Mouse (Mus musculus): ENCODE measurements at regions not wholly inside any gene's neighbourhood (a gene's known extent, or its start where the extent isn't known, plus 50 kb on each side); places are given as distances from the start of the nearest gene placed in this dataset.

DNA sequence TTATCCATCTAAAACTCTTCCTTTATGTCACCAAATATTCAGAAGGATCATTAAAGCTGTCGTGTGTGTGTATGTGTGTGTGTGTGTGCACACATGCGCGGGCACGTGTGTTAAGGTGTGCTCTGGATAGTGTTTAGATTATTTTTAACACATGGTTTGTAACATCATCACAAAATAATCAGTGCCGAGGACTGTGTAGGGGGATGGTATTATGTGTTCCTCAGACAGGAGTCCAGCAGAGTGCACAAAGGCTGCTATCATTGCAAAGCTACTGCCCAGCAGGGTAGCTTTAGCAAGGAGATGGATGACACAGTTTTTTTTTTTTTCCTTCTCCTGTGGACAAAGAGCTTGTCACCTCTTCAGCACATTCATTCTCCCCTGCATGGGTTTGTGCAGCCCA lies 224.9 kb upstream of the Gnpda2 start:
- no peak for TF ChIP-seq CTCF (IDR thresholded peaks at IDR 0.05; ENCODE audit: low read depth)
- Histone ChIP-seq H3K9ac (no peak overlapping the region), H3K4me3 (ENCODE audit: low read depth, low read length) (no peak overlapping the region), H3K27ac (ENCODE audit: low read depth) (no peak overlapping the region), H3K27me3 (ENCODE audit: insufficient read depth, low read length) (no peaks in the 10 kb centered on the region), H3K36me3 (ENCODE audit: insufficient read depth) (no peaks in the 10 kb centered on the region), H3K9me3 (ENCODE audit: low read depth, low read length) (no peaks in the 10 kb centered on the region), H3K4me1 (ENCODE audit: insufficient read depth) (no peaks in the 10 kb centered on the region), H3K4me2 (no peak overlapping the region)
- WGBS = 66% methylated on average over 5 of the region's 5 CpGs
- DNase-seq (no peak), ATAC-seq (ENCODE audit: insufficient read depth) (no peak)

DNA sequence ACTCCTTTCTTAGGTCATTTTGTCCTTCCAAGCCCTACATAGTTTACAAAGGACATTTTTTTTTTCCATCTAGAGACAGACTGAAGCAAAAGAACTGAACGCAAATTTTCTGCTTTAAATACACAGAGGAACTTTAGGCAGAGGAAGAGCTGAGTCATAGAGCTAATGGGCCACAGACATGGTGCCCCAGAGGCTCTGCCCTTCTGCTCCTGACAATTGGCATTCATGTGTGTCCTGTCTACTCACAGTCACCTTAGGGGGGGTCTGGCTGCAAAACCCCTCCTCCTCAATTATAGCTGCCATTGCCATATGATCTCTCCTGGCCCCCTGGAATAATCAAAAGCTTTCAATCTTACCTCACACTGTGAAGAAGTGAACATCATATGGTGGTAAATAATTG lies 223.2 kb upstream of the Gnpda2 start:
- no peak for TF ChIP-seq CTCF (IDR thresholded peaks at IDR 0.05; ENCODE audit: low read depth)
- DNase-seq (no peak), ATAC-seq (ENCODE audit: insufficient read depth) (no peak)
- no peak overlapping the region for H3K9ac ChIP-seq
- no peak overlapping the region for H3K27ac ChIP-seq (ENCODE audit: low read depth)
- H3K27me3 ChIP-seq (ENCODE audit: insufficient read depth, low read length) = no peaks in the 10 kb centered on the region
- no peaks in the 10 kb centered on the region for H3K4me1 ChIP-seq (ENCODE audit: insufficient read depth)
- no peaks in the 10 kb centered on the region for H3K36me3 ChIP-seq (ENCODE audit: insufficient read depth)
- 35% methylated on average over 1 of the region's 1 CpGs for WGBS
- no peaks in the 10 kb centered on the region for H3K9me3 ChIP-seq (ENCODE audit: low read depth, low read length)
- no peak overlapping the region for H3K4me2 ChIP-seq
- no peak overlapping the region for H3K4me3 ChIP-seq (ENCODE audit: low read depth, low read length)

DNA sequence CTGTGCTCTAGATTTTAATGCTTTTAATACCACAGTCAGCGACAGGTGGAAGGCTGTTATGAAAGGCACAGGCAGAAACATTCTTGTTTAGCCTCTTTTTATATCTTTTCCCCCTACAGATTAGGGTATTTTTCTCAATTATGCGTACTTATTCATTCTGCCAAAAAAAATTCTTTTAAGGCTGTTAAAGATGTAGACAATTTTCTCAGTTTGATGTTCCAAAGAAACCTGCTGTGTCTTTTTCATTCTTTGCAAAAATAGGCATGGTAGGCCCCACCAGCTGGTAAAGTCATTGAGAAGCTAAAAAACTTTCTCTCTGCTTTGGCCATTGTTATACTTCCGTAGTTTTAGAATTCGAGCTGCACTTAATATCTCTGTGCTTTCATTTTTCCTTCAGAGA lies 210.5 kb upstream of the Gnpda2 start:
- no peak overlapping the region for H3K4me3 ChIP-seq (ENCODE audit: low read depth, low read length)
- no peaks in the 10 kb centered on the region for H3K4me1 ChIP-seq (ENCODE audit: insufficient read depth)
- H3K27me3 ChIP-seq (ENCODE audit: insufficient read depth, low read length) = no peaks in the 10 kb centered on the region
- no peak for TF ChIP-seq CTCF (IDR thresholded peaks at IDR 0.05; ENCODE audit: low read depth)
- no peaks in the 10 kb centered on the region for H3K36me3 ChIP-seq (ENCODE audit: insufficient read depth)
- 83% methylated on average over 4 of the region's 4 CpGs for WGBS
- DNase-seq (no peak), ATAC-seq (ENCODE audit: insufficient read depth) (no peak)
- H3K9ac ChIP-seq = no peak overlapping the region
- no peak overlapping the region for H3K4me2 ChIP-seq
- no peaks in the 10 kb centered on the region for H3K9me3 ChIP-seq (ENCODE audit: low read depth, low read length)
- H3K27ac ChIP-seq (ENCODE audit: low read depth) = no peak overlapping the region

DNA sequence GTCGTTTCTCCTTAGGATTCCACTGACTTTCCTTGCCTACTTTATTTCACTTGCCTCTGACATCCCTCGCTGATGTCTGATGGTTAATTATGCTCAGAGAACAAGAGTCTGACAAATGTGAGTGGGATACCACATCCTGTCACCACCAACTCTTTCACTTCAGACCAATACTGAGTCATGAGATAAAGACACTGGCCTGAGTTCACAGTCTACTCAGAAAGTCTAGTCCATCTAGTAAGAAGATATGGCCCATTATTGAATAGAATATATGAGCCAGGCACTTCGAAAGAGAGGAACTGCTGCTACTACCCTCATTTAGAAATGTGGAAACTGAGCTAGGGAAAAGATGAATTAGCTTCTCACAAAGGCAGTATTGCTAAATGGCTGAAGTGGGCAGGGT lies 210.0 kb upstream of the Gnpda2 start:
- Histone ChIP-seq H3K27me3 (ENCODE audit: insufficient read depth, low read length) (no peaks in the 10 kb centered on the region), H3K36me3 (ENCODE audit: insufficient read depth) (no peaks in the 10 kb centered on the region), H3K27ac (ENCODE audit: low read depth) (no peak overlapping the region), H3K4me2 (no peak overlapping the region), H3K9ac (no peak overlapping the region), H3K4me3 (ENCODE audit: low read depth, low read length) (no peak overlapping the region), H3K9me3 (ENCODE audit: low read depth, low read length) (no peaks in the 10 kb centered on the region), H3K4me1 (ENCODE audit: insufficient read depth) (no peaks in the 10 kb centered on the region)
- 65% methylated on average over 3 of the region's 3 CpGs for WGBS
- ATAC-seq (ENCODE audit: insufficient read depth) (no peak), DNase-seq (no peak)
- TF ChIP-seq CTCF (IDR thresholded peaks at IDR 0.05; ENCODE audit: low read depth) = no peak

DNA sequence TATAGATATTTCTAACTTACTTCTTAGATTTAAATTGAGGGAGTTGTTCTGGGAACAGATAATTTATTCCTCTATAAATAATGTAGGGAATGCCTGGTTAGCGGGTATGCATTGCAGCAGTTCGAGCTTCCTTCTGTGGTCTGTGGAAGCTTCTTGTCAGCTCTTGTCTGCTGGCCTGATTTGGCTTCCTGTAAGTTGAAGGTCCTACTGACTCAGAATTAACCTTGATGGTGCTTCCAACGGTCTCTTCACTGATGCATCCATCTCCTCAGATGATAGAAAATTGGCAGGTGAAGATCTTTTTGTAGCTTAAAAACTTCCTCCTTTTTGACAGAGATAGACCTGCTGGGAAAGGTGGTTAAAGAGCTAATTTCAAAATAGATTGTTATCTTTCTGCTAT lies 203.2 kb upstream of the Gnpda2 start:
- no peaks in the 10 kb centered on the region for H3K27me3 ChIP-seq (ENCODE audit: insufficient read depth, low read length)
- no peaks in the 10 kb centered on the region for H3K9me3 ChIP-seq (ENCODE audit: low read depth, low read length)
- ATAC-seq (ENCODE audit: insufficient read depth) (no peak), DNase-seq (no peak)
- H3K4me2 ChIP-seq = no peak overlapping the region
- no peaks in the 10 kb centered on the region for H3K36me3 ChIP-seq (ENCODE audit: insufficient read depth)
- no peak overlapping the region for H3K27ac ChIP-seq (ENCODE audit: low read depth)
- no peak for TF ChIP-seq CTCF (IDR thresholded peaks at IDR 0.05; ENCODE audit: low read depth)
- H3K4me1 ChIP-seq (ENCODE audit: insufficient read depth) = no peaks in the 10 kb centered on the region
- H3K4me3 ChIP-seq (ENCODE audit: low read depth, low read length) = no peak overlapping the region
- WGBS = 57% methylated on average over 3 of the region's 3 CpGs
- no peak overlapping the region for H3K9ac ChIP-seq

DNA sequence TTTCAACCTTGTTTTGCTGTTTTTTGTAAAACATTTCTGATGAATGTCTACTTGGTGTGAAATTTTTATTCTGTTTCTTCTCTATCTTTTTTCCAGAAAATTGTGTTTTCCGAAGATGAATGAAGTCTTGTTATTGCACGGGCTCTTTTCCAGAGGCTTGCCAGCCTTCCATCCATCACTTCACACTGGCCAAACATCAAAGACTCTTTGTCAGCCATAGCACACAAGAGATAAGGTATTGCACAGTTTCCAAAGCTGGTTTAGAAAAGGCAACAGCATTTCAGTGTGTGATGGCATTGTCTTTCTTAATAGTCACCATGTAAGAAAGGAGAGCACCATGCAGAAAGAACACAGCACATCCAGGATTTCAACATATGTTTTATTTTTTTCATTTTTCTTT lies 202.5 kb upstream of the Gnpda2 start:
- no peak overlapping the region for H3K27ac ChIP-seq (ENCODE audit: low read depth)
- no peaks in the 10 kb centered on the region for H3K9me3 ChIP-seq (ENCODE audit: low read depth, low read length)
- 19% methylated on average over 2 of the region's 2 CpGs for WGBS
- DNase-seq (peak; percentile 24), ATAC-seq (ENCODE audit: insufficient read depth) (no peak)
- H3K4me1 ChIP-seq (ENCODE audit: insufficient read depth) = no peaks in the 10 kb centered on the region
- H3K27me3 ChIP-seq (ENCODE audit: insufficient read depth, low read length) = no peaks in the 10 kb centered on the region
- H3K4me2 ChIP-seq = no peak overlapping the region
- H3K9ac ChIP-seq = no peak overlapping the region
- no peaks in the 10 kb centered on the region for H3K36me3 ChIP-seq (ENCODE audit: insufficient read depth)
- TF ChIP-seq CTCF (IDR thresholded peaks at IDR 0.05; ENCODE audit: low read depth) = no peak
- H3K4me3 ChIP-seq (ENCODE audit: low read depth, low read length) = no peak overlapping the region

DNA sequence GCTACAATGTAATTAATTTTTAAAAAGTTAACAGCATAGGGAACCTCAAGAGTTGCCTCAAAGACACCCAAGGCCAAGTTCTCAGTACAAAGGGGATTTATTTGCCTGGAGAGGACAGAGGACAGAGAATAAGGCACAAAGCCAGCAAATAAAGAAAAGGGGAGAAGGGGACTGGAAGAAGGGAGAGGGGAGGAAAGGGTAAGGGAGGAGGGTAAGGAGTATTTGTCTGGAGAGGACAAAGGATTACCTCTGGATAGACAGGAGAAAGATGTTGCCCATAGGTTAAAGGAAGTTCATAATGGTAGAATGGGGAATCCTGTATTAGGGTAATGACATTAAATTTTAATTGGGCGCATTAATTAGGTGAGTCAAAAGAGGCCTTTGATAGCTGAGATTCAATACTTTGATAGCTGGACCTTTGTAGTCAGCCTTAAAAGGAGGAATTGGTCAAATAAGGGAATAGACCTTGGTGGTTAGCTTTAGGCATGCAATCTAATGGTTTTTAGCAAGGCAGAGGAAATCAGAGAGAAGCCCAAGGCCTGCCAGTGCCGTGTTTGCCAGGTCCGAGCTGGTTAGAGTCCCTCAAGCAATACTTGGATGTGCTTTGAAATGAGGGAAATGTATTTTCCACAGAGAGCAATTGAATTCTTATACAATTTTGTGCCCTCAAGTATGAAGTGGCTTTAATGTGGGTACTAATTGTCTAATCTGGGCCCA lies 164.8 kb upstream of the Gnpda2 start:
- no peak for DNase-seq
- Histone ChIP-seq H3K27ac (ENCODE audit: low read depth) (no peak overlapping the region), H3K27me3 (ENCODE audit: insufficient read depth, low read length) (no peaks in the 10 kb centered on the region), H3K9ac (no peak overlapping the region), H3K4me2 (no peak overlapping the region), H3K4me1 (ENCODE audit: insufficient read depth) (no peaks in the 10 kb centered on the region), H3K36me3 (ENCODE audit: insufficient read depth) (no peaks in the 10 kb centered on the region), H3K4me3 (ENCODE audit: low read depth, low read length) (no peak overlapping the region), H3K9me3 (ENCODE audit: low read depth, low read length) (no peaks in the 10 kb centered on the region)
- ATAC-seq (ENCODE audit: insufficient read depth) = no peak
- no peak for TF ChIP-seq CTCF (IDR thresholded peaks at IDR 0.05; ENCODE audit: low read depth)
- WGBS = 78% methylated on average over 3 of the region's 3 CpGs

DNA sequence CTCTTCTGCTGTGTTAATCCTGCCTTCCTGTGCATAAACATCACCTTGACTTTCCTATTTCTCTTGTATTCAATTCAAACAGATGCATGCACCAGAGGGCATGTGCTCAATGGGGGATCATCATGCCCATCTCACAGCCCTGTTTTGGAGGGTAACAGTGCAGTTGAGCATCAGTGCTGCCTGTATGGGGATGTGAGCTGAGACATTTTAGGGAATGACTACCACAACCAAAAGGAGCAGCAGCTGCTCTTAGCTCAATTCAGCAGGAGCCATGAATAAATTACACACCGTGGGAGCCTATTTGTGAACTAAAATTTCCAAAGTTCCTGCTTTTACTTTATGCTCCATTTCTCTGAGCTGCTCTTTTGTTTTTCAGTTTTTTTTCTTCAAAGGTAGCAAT lies 164.2 kb upstream of the Gnpda2 start:
- no peak for TF ChIP-seq CTCF (IDR thresholded peaks at IDR 0.05; ENCODE audit: low read depth)
- H3K9ac ChIP-seq = no peak overlapping the region
- DNase-seq = no peak
- no peaks in the 10 kb centered on the region for H3K9me3 ChIP-seq (ENCODE audit: low read depth, low read length)
- no peaks in the 10 kb centered on the region for H3K4me1 ChIP-seq (ENCODE audit: insufficient read depth)
- no peak overlapping the region for H3K27ac ChIP-seq (ENCODE audit: low read depth)
- 82% methylated on average over 1 of the region's 1 CpGs for WGBS
- no peak for ATAC-seq (ENCODE audit: insufficient read depth)
- H3K36me3 ChIP-seq (ENCODE audit: insufficient read depth) = no peaks in the 10 kb centered on the region
- no peaks in the 10 kb centered on the region for H3K27me3 ChIP-seq (ENCODE audit: insufficient read depth, low read length)
- H3K4me3 ChIP-seq (ENCODE audit: low read depth, low read length) = no peak overlapping the region
- no peak overlapping the region for H3K4me2 ChIP-seq

All from lung, embryonic 14.5 days (tissue).